Mouse (Mus musculus): ENCODE measurements at regions not wholly inside any gene's neighbourhood (a gene's known extent, or its start where the extent isn't known, plus 50 kb on each side); places are given as distances from the start of the nearest gene placed in this dataset.
"Not testable (repeated sequence)": the region's sequence is repeated elsewhere in the genome, so short reads cannot be mapped to it uniquely, and the experiment has no call there.

- H3K27me3 ChIP-seq (replicated peaks; ENCODE audit: control insufficient read depth, insufficient read depth, low read length): no peaks in the 10 kb centered on the region
- H3K9ac ChIP-seq (ENCODE audit: low read depth, low read length): no peak overlapping the region
- no peaks in the 10 kb centered on the region for H3K36me3 ChIP-seq (ENCODE audit: control insufficient read depth, insufficient read depth, low read length)
- no peaks in the 10 kb centered on the region for H3K9me3 ChIP-seq (ENCODE audit: control insufficient read depth, low read length)
- DNase-seq (ENCODE audit: low spot score) (no peak), ATAC-seq (ENCODE audit: low read depth) (no peak)
- no peak overlapping the region for H3K27ac ChIP-seq (replicated peaks; ENCODE audit: low read depth, low read length)
- 0 out of 2 replicates have a peak, but pooled peaks cover 4% of the 10 kb centered on the region for H3K4me1 ChIP-seq (ENCODE audit: control insufficient read depth, insufficient read depth, low read length)
- no peak overlapping the region for H3K4me2 ChIP-seq (ENCODE audit: low read depth, low read length)
- WGBS: 60% methylated on average over 4 of the region's 4 CpGs
- H3K4me3 ChIP-seq (ENCODE audit: low read depth, low read length): no peak overlapping the region
Measured at GRCm38 (mm10) chr8:103626446-103626845, 475.0 kb upstream of the Cdh5 start.

- Histone ChIP-seq H3K4me1 (ENCODE audit: control insufficient read depth, insufficient read depth, low read length) (no peaks in the 10 kb centered on the region), H3K27me3 (replicated peaks; ENCODE audit: control insufficient read depth, insufficient read depth, low read length) (no peaks in the 10 kb centered on the region), H3K27ac (replicated peaks; ENCODE audit: low read depth, low read length) (no peak overlapping the region), H3K9ac (ENCODE audit: low read depth, low read length) (no peak overlapping the region), H3K4me2 (ENCODE audit: low read depth, low read length) (no peak overlapping the region), H3K9me3 (ENCODE audit: control insufficient read depth, low read length) (no peaks in the 10 kb centered on the region), H3K4me3 (ENCODE audit: low read depth, low read length) (no peak overlapping the region), H3K36me3 (ENCODE audit: control insufficient read depth, insufficient read depth, low read length) (no peaks in the 10 kb centered on the region)
- DNase-seq (ENCODE audit: low spot score) (no peak), ATAC-seq (ENCODE audit: low read depth) (no peak)
- 84% methylated on average over 6 of the region's 6 CpGs for WGBS
Measured at GRCm38 (mm10) chr8:103632543-103632942, 468.9 kb upstream of the Cdh5 start.

- ATAC-seq (ENCODE audit: low read depth): no peak
- WGBS: 72% methylated on average over 14 of the region's 14 CpGs
Measured at GRCm38 (mm10) chr8:103634951-103635350, 466.5 kb upstream of the Cdh5 start.

GRCm38 (mm10) chr8:103643621-103644020 lies 457.8 kb upstream of the Cdh5 start:
- no peaks in the 10 kb centered on the region for H3K27me3 ChIP-seq (replicated peaks; ENCODE audit: control insufficient read depth, insufficient read depth, low read length)
- 88% methylated on average over 2 of the region's 2 CpGs for WGBS
- no peak overlapping the region for H3K27ac ChIP-seq (replicated peaks; ENCODE audit: low read depth, low read length)
- no peak overlapping the region for H3K4me2 ChIP-seq (ENCODE audit: low read depth, low read length)
- no peaks in the 10 kb centered on the region for H3K9me3 ChIP-seq (ENCODE audit: control insufficient read depth, low read length)
- DNase-seq (ENCODE audit: low spot score) (no peak), ATAC-seq (ENCODE audit: low read depth) (no peak)
- H3K36me3 ChIP-seq (ENCODE audit: control insufficient read depth, insufficient read depth, low read length): no peaks in the 10 kb centered on the region
- H3K4me3 ChIP-seq (ENCODE audit: low read depth, low read length): no peak overlapping the region
- no peaks in the 10 kb centered on the region for H3K4me1 ChIP-seq (ENCODE audit: control insufficient read depth, insufficient read depth, low read length)
- no peak overlapping the region for H3K9ac ChIP-seq (ENCODE audit: low read depth, low read length)

More at GRCm38 (mm10) chr8:103634951-103635350, 466.5 kb upstream of the Cdh5 start:
- H3K9me3 ChIP-seq (ENCODE audit: control insufficient read depth, low read length): no peaks in the 10 kb centered on the region
- H3K9ac ChIP-seq (ENCODE audit: low read depth, low read length): no peak overlapping the region
- DNase-seq (ENCODE audit: low spot score): no peak
- no peak overlapping the region for H3K27ac ChIP-seq (replicated peaks; ENCODE audit: low read depth, low read length)
- H3K4me3 ChIP-seq (ENCODE audit: low read depth, low read length): no peak overlapping the region
- no peaks in the 10 kb centered on the region for H3K36me3 ChIP-seq (ENCODE audit: control insufficient read depth, insufficient read depth, low read length)
- no peaks in the 10 kb centered on the region for H3K27me3 ChIP-seq (replicated peaks; ENCODE audit: control insufficient read depth, insufficient read depth, low read length)
- no peaks in the 10 kb centered on the region for H3K4me1 ChIP-seq (ENCODE audit: control insufficient read depth, insufficient read depth, low read length)
- H3K4me2 ChIP-seq (ENCODE audit: low read depth, low read length): no peak overlapping the region

- DNase-seq (ENCODE audit: low spot score) (peak; percentile 58), ATAC-seq (ENCODE audit: low read depth) (no peak)
- Histone ChIP-seq H3K9me3 (ENCODE audit: control insufficient read depth, low read length) (no peaks in the 10 kb centered on the region), H3K9ac (ENCODE audit: low read depth, low read length) (no peak overlapping the region), H3K36me3 (ENCODE audit: control insufficient read depth, insufficient read depth, low read length) (no peaks in the 10 kb centered on the region), H3K4me2 (ENCODE audit: low read depth, low read length) (no peak overlapping the region), H3K27me3 (replicated peaks; ENCODE audit: control insufficient read depth, insufficient read depth, low read length) (no peaks in the 10 kb centered on the region), H3K4me3 (ENCODE audit: low read depth, low read length) (no peak overlapping the region), H3K4me1 (ENCODE audit: control insufficient read depth, insufficient read depth, low read length) (no peaks in the 10 kb centered on the region), H3K27ac (replicated peaks; ENCODE audit: low read depth, low read length) (no peak overlapping the region)
- WGBS: 62% methylated on average over 6 of the region's 6 CpGs
Measured at GRCm38 (mm10) chr8:103644106-103644505, 457.3 kb upstream of the Cdh5 start.

GRCm38 (mm10) chr8:103644845-103645244 lies 456.6 kb upstream of the Cdh5 start:
- no peaks in the 10 kb centered on the region for H3K9me3 ChIP-seq (ENCODE audit: control insufficient read depth, low read length)

GRCm38 (mm10) chr8:103664796-103665195 lies 436.6 kb upstream of the Cdh5 start:
- 93% methylated on average over 1 of the region's 1 CpGs for WGBS
- H3K27ac ChIP-seq (replicated peaks; ENCODE audit: low read depth, low read length): no peak overlapping the region
- no peak overlapping the region for H3K4me3 ChIP-seq (ENCODE audit: low read depth, low read length)
- DNase-seq (ENCODE audit: low spot score): no peak
- ATAC-seq (ENCODE audit: low read depth): no peak; the same call in 1 of the 2 replicates
- H3K4me2 ChIP-seq (ENCODE audit: low read depth, low read length): no peak overlapping the region
- no peaks in the 10 kb centered on the region for H3K4me1 ChIP-seq (ENCODE audit: control insufficient read depth, insufficient read depth, low read length)
- H3K36me3 ChIP-seq (ENCODE audit: control insufficient read depth, insufficient read depth, low read length): no peaks in the 10 kb centered on the region
- H3K27me3 ChIP-seq (replicated peaks; ENCODE audit: control insufficient read depth, insufficient read depth, low read length): no peaks in the 10 kb centered on the region
- no peaks in the 10 kb centered on the region for H3K9me3 ChIP-seq (ENCODE audit: control insufficient read depth, low read length)
- H3K9ac ChIP-seq (ENCODE audit: low read depth, low read length): no peak overlapping the region

More at GRCm38 (mm10) chr8:103644845-103645244, 456.6 kb upstream of the Cdh5 start:
- H3K9ac ChIP-seq (ENCODE audit: low read depth, low read length): no peak overlapping the region
- no peaks in the 10 kb centered on the region for H3K27me3 ChIP-seq (replicated peaks; ENCODE audit: control insufficient read depth, insufficient read depth, low read length)
- DNase-seq (ENCODE audit: low spot score): no peak
- ATAC-seq (ENCODE audit: low read depth): no peak
- no peak overlapping the region for H3K4me3 ChIP-seq (ENCODE audit: low read depth, low read length)
- 88% methylated on average over 3 of the region's 3 CpGs for WGBS
- no peak overlapping the region for H3K4me2 ChIP-seq (ENCODE audit: low read depth, low read length)
- H3K4me1 ChIP-seq (ENCODE audit: control insufficient read depth, insufficient read depth, low read length): no peaks in the 10 kb centered on the region
- no peaks in the 10 kb centered on the region for H3K36me3 ChIP-seq (ENCODE audit: control insufficient read depth, insufficient read depth, low read length)
- no peak overlapping the region for H3K27ac ChIP-seq (replicated peaks; ENCODE audit: low read depth, low read length)

GRCm38 (mm10) chr8:103686233-103686632 lies 415.2 kb upstream of the Cdh5 start:
- not testable (repeated sequence) for H3K27ac ChIP-seq (replicated peaks; ENCODE audit: low read depth, low read length); H3K9ac ChIP-seq (ENCODE audit: low read depth, low read length); H3K4me3 ChIP-seq (ENCODE audit: low read depth, low read length); H3K9me3 ChIP-seq (ENCODE audit: control insufficient read depth, low read length); H3K36me3 ChIP-seq (ENCODE audit: control insufficient read depth, insufficient read depth, low read length); DNase-seq (ENCODE audit: low spot score); H3K4me1 ChIP-seq (ENCODE audit: control insufficient read depth, insufficient read depth, low read length); ATAC-seq (ENCODE audit: low read depth); H3K4me2 ChIP-seq (ENCODE audit: low read depth, low read length); H3K27me3 ChIP-seq (replicated peaks; ENCODE audit: control insufficient read depth, insufficient read depth, low read length)
- 82% methylated on average over 5 of the region's 5 CpGs for WGBS

GRCm38 (mm10) chr8:103690438-103690837 lies 411.0 kb upstream of the Cdh5 start:
- Histone ChIP-seq H3K36me3 (ENCODE audit: control insufficient read depth, insufficient read depth, low read length) (no peaks in the 10 kb centered on the region), H3K4me3 (ENCODE audit: low read depth, low read length) (no peak overlapping the region), H3K4me1 (ENCODE audit: control insufficient read depth, insufficient read depth, low read length) (peaks cover 7% of the 10 kb centered on the region), H3K27ac (replicated peaks; ENCODE audit: low read depth, low read length) (no peak overlapping the region), H3K9me3 (ENCODE audit: control insufficient read depth, low read length) (no peaks in the 10 kb centered on the region), H3K27me3 (replicated peaks; ENCODE audit: control insufficient read depth, insufficient read depth, low read length) (no peaks in the 10 kb centered on the region), H3K9ac (ENCODE audit: low read depth, low read length) (no peak overlapping the region), H3K4me2 (ENCODE audit: low read depth, low read length) (no peak overlapping the region)
- DNase-seq (ENCODE audit: low spot score): peak; percentile 43
- ATAC-seq (ENCODE audit: low read depth): no peak
- 52% methylated on average over 1 of the region's 1 CpGs for WGBS
